12 mouse cellular contexts compared by ENCODE assay signal in genomic region chr19:46533525-46533924, GRCm38 (mm10). TPM values are rescaled to one million over a fixed set of nuclear protein-coding genes. Genes with fewer than 3 reads are reported as not detected.
DNase-seq lines count a peak whose midpoint lies in the region; ATAC-seq and TF ChIP-seq lines count a peak whose summit lies in the region.
"Had no signal": no experiment of that assay in that cellular context is flagged by ENCODE, and none has a peak within 500 bp of the region (broad histone marks: within the 10 kb centered on the region; RNA-seq: fewer than 3 reads in every experiment).

No protein-coding gene starts in this region.

- peak overlapping the region; percentile 86 for H3K27ac ChIP-seq in kidney, postnatal 0 days
- peak overlapping the region; percentile 72 for H3K27ac ChIP-seq in intestine, embryonic 15.5 days
- H3K27ac ChIP-seq in neural tube, embryonic 15.5 days (replicated peaks), result peak overlapping the region; percentile 79; the same call in 1 of the 2 replicates

- H3K4me3 ChIP-seq in kidney, postnatal 0 days (replicated peaks; ENCODE audit: low read depth, low read length), result no peak overlapping the region
- no peak overlapping the region for H3K4me3 ChIP-seq in intestine, embryonic 15.5 days (replicated peaks)
- no peak overlapping the region for H3K4me3 ChIP-seq in neural tube, embryonic 15.5 days (replicated peaks)

- DNase-seq in embryo, embryonic 10 days (ENCODE audit: low spot score), result peak; percentile 4
- no peak for DNase-seq in embryo, embryonic 11 days
- DNase-seq in kidney, postnatal 0 days (ENCODE audit: low spot score), result no peak
- no peak for DNase-seq in kidney, adult 11 months
- DNase-seq in spleen, postnatal 14 days (ENCODE audit: low spot score in 2 of 2), result no peak
- no peak for DNase-seq in adrenal gland, adult 18-20 months (ENCODE audit: low spot score in 2 of 2)
- DNase-seq: cerebellum, postnatal 36 days; forebrain, postnatal 0 days; thymus, adult 2 months had no signal

- H3K27me3 ChIP-seq in kidney, postnatal 0 days (ENCODE audit: insufficient read depth, low read length), result no peaks in the 10 kb centered on the region
- no peaks in the 10 kb centered on the region for H3K27me3 ChIP-seq in intestine, embryonic 15.5 days (replicated peaks)
- no peaks in the 10 kb centered on the region for H3K27me3 ChIP-seq in neural tube, embryonic 15.5 days (replicated peaks)

- H3K9me3 ChIP-seq in kidney, postnatal 0 days (replicated peaks; ENCODE audit: low read length), result no peaks in the 10 kb centered on the region
- no peaks in the 10 kb centered on the region for H3K9me3 ChIP-seq in intestine, embryonic 15.5 days
- H3K9me3 ChIP-seq in neural tube, embryonic 15.5 days (replicated peaks), result no peaks in the 10 kb centered on the region

- no peak overlapping the region for H3K9ac ChIP-seq in kidney, postnatal 0 days (ENCODE audit: low read depth, low read length)
- H3K9ac ChIP-seq in intestine, embryonic 15.5 days, result no peak overlapping the region
- H3K9ac ChIP-seq in neural tube, embryonic 15.5 days (replicated peaks), result no peak overlapping the region

- no peak overlapping the region for H3K4me2 ChIP-seq in kidney, postnatal 0 days (ENCODE audit: low read length)
- H3K4me2 ChIP-seq in intestine, embryonic 15.5 days (replicated peaks), result no peak overlapping the region
- H3K4me2 ChIP-seq in neural tube, embryonic 15.5 days, result no peak overlapping the region

- peaks cover 56% of the 10 kb centered on the region for H3K4me1 ChIP-seq in kidney, postnatal 0 days (replicated peaks; ENCODE audit: insufficient read depth, low read length)
- H3K4me1 ChIP-seq in intestine, embryonic 15.5 days (replicated peaks), result peaks cover 58% of the 10 kb centered on the region
- H3K4me1 ChIP-seq in neural tube, embryonic 15.5 days, result peaks cover 59% of the 10 kb centered on the region

- no peaks in the 10 kb centered on the region for H3K36me3 ChIP-seq in kidney, postnatal 0 days (ENCODE audit: insufficient read depth, low read length)
- no peaks in the 10 kb centered on the region for H3K36me3 ChIP-seq in intestine, embryonic 15.5 days
- H3K36me3 ChIP-seq in neural tube, embryonic 15.5 days, result peaks cover 4% of the 10 kb centered on the region; the same call in 1 of the 2 replicates

- no peak for ATAC-seq in kidney, postnatal 0 days (replicated peaks; ENCODE audit: low FRiP score, low read depth)
- ATAC-seq in intestine, embryonic 15.5 days, result no peak
- no peak for ATAC-seq in neural tube, embryonic 15.5 days (ENCODE audit: low FRiP score)
- ATAC-seq: activated CD4-positive, CD25-positive, alpha-beta regulatory T cell, adult 4 months; forebrain, postnatal 0 days had no signal

- WGBS in kidney, postnatal 0 days, result 42% methylated on average over 5 of the region's 5 CpGs
- WGBS in intestine, embryonic 15.5 days, result 69% methylated on average over 5 of the region's 5 CpGs
- 64% methylated on average over 5 of the region's 5 CpGs for WGBS in neural tube, embryonic 15.5 days

- no peak for TF ChIP-seq CTCF in kidney, postnatal 0 days (IDR thresholded peaks at IDR 0.05; ENCODE audit: low read depth)

RNA-seq across cellular contexts. Expression of gene Trim8, which starts 32.0 kb away (rescaled TPM):
- 27.8 and 30.5 TPM in 2 replicates for polyA plus RNA-seq in kidney, postnatal 0 days (2015; fragmentation: Nextera tagmentation; extraction: Ambion mirVana)
- 16.4 and 17.3 TPM in 2 replicates for polyA plus RNA-seq in intestine, embryonic 15.5 days (2015; fragmentation: Nextera tagmentation; extraction: Ambion mirVana)
- 23.5 and 25.5 TPM in 2 replicates for polyA plus RNA-seq in neural tube, embryonic 15.5 days (2015; fragmentation: Nextera tagmentation; extraction: Ambion mirVana)
- 10 to 100 TPM; 46.5 to 56.8 TPM for total RNA-seq in adrenal gland, adult 18-20 months (2021)

RNA-seq across cellular contexts. Expression of gene Arl3, which starts 39.5 kb away (rescaled TPM):
- polyA plus RNA-seq in kidney, postnatal 0 days (2015; fragmentation: Nextera tagmentation; extraction: Ambion mirVana), result 96.6 and 105 TPM in 2 replicates
- 69.9 and 72.4 TPM in 2 replicates for polyA plus RNA-seq in intestine, embryonic 15.5 days (2015; fragmentation: Nextera tagmentation; extraction: Ambion mirVana)
- polyA plus RNA-seq in neural tube, embryonic 15.5 days (2015; fragmentation: Nextera tagmentation; extraction: Ambion mirVana), result 190 and 208 TPM in 2 replicates
- total RNA-seq in adrenal gland, adult 18-20 months (2021), result 10 to 100 TPM; 56.9 to 64.9 TPM

RNA-seq across cellular contexts. Expression of gene Sfxn2, which starts 39.6 kb away (rescaled TPM):
- 47.1 and 50.0 TPM in 2 replicates for polyA plus RNA-seq in kidney, postnatal 0 days (2015; fragmentation: Nextera tagmentation; extraction: Ambion mirVana)
- 18.2 and 20.5 TPM in 2 replicates for polyA plus RNA-seq in intestine, embryonic 15.5 days (2015; fragmentation: Nextera tagmentation; extraction: Ambion mirVana)
- polyA plus RNA-seq in neural tube, embryonic 15.5 days (2015; fragmentation: Nextera tagmentation; extraction: Ambion mirVana), result 11.0 and 11.7 TPM in 2 replicates
- total RNA-seq in adrenal gland, adult 18-20 months (2021), result 1 to 10 TPM; 8.1 to 8.3 TPM
